Mouse (Mus musculus): ENCODE measurements at regions not wholly inside any gene's neighbourhood (a gene's known extent, or its start where the extent isn't known, plus 50 kb on each side); places are given as distances from the start of the nearest gene placed in this dataset.

DNA sequence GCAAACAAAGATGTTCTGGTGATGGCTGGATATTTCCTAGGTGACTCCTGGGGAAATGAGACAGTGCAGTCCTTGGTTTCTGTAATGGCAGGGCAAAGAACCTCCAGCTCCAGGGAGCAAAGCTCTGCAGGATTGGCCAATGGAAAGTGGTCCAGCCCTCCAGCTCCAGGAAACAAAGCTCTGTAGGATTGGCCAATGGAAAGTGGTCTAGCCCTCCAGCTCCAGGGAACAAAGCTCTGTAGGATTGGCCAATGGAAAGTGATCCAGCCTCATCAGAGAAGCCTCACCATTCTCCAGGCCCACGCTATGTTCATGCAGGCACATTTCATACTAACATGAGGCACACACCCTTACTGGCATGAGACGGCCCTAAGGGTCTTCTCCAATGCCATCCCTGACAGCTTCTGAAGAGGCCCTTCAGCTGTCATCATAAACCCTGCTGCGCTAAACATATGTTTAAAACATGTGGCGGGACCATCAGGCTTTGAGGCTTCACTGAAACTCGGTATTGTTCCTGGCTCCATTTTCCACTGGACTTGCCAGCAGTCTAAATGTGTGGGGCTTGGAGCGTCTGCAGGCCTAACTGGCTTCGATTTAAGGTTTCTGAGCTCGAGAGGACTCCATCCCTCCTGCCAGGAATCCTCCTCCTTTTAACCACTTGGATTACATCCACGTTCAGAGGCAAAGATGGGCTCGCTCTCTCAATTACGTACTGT, 175.3 kb upstream of the Ccdc54 start:
- no peaks in the 10 kb centered on the region for H3K4me1 ChIP-seq
- H3K9me3 ChIP-seq, result no peaks in the 10 kb centered on the region
- H3K27ac ChIP-seq, result no peak overlapping the region
- 74% methylated on average over 11 of the region's 11 CpGs for WGBS
- no peak overlapping the region for H3K4me2 ChIP-seq
- H3K9ac ChIP-seq, result no peak overlapping the region
- H3K36me3 ChIP-seq, result no peaks in the 10 kb centered on the region
- no peak overlapping the region for H3K4me3 ChIP-seq
- no peak for ATAC-seq (ENCODE audit: insufficient number of reproducible peaks, insufficient read depth, low FRiP score, low TSS enrichment, low read depth)
- H3K27me3 ChIP-seq, result no peaks in the 10 kb centered on the region

DNA sequence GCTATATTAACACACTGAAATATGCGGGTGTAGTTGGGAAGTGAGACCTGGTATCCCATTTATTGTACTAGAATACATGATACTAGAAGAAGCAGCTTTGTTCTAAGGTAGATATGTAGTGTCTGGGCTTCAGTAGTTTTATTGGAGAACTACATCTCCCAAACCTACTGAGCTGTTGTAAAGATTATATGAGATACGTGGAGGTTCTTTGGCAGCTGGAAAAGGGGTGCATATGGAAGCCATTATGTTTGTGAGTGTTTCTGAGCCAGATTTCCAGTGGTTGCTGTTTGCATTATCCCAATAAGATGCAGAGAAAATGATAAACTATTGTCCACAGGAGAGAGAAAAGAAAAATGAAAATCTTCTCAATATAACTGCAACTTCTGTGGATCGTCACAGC, 171.1 kb upstream of the Ccdc54 start:
- H3K36me3 ChIP-seq, result no peaks in the 10 kb centered on the region
- H3K4me2 ChIP-seq, result no peak overlapping the region
- H3K4me1 ChIP-seq, result no peaks in the 10 kb centered on the region
- H3K9me3 ChIP-seq, result no peaks in the 10 kb centered on the region
- no peak overlapping the region for H3K9ac ChIP-seq
- no peak for ATAC-seq (ENCODE audit: insufficient number of reproducible peaks, insufficient read depth, low FRiP score, low TSS enrichment, low read depth)
- H3K27ac ChIP-seq, result no peak overlapping the region
- H3K27me3 ChIP-seq, result no peaks in the 10 kb centered on the region
- H3K4me3 ChIP-seq, result no peak overlapping the region
- 50% methylated on average over 3 of the region's 3 CpGs for whole genome bisulfite sequencing

DNA sequence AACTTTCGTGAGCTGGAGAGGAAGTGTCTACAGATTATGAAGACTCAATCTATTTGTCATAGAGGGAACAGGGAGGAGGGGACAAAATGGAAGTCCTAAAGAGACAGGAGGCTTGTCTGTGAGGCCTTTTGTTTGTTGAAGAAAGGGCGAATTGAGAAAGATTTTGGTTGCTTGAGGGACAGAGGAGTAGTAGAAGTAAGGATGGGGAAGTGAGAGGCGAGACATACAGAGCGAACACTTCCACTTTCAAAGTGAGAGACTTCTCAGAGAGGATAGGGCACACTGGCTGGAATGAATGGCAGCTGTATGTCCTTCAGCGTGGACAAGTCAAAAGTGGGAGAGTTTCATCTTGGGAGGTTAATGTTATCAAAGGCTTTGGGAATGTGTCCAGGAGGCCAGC, 169.0 kb upstream of the Ccdc54 start:
- 81% methylated on average over 5 of the region's 5 CpGs for WGBS

DNA sequence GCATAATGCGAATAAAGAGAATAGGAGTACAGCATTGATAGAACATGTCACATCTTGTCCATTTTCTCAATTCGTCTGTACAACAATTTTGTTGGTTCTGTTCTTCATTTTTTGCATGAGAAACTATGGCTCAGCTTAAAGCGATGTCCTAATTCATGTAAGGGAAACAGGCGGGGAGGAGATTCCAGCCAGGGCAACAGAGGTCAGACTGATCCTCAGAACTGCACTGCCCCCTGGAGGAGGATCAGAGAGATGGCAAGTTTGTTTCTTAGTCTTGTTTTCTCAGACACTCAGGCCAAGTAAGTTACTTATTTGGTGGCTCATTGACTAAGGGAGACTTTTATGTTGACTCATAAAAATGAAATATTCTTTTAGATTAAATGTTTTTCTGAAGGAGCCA, 165.7 kb upstream of the Ccdc54 start:
- H3K4me3 ChIP-seq, result no peak overlapping the region
- H3K36me3 ChIP-seq, result no peaks in the 10 kb centered on the region
- ATAC-seq (ENCODE audit: insufficient number of reproducible peaks, insufficient read depth, low FRiP score, low TSS enrichment, low read depth), result no peak
- 42% methylated on average over 4 of the region's 4 CpGs for WGBS
- H3K4me2 ChIP-seq, result no peak overlapping the region
- no peaks in the 10 kb centered on the region for H3K27me3 ChIP-seq
- no peaks in the 10 kb centered on the region for H3K9me3 ChIP-seq
- H3K27ac ChIP-seq, result no peak overlapping the region
- peaks cover 14% of the 10 kb centered on the region for H3K4me1 ChIP-seq
- H3K9ac ChIP-seq, result no peak overlapping the region

More for the DNA sequence above, 169.0 kb upstream of the Ccdc54 start:
- H3K36me3 ChIP-seq, result no peaks in the 10 kb centered on the region
- no peaks in the 10 kb centered on the region for H3K4me1 ChIP-seq
- no peak for ATAC-seq (ENCODE audit: insufficient number of reproducible peaks, insufficient read depth, low FRiP score, low TSS enrichment, low read depth)
- H3K4me3 ChIP-seq, result no peak overlapping the region
- H3K9me3 ChIP-seq, result no peaks in the 10 kb centered on the region
- no peak overlapping the region for H3K9ac ChIP-seq
- no peak overlapping the region for H3K27ac ChIP-seq
- H3K4me2 ChIP-seq, result no peak overlapping the region
- H3K27me3 ChIP-seq, result no peaks in the 10 kb centered on the region

DNA sequence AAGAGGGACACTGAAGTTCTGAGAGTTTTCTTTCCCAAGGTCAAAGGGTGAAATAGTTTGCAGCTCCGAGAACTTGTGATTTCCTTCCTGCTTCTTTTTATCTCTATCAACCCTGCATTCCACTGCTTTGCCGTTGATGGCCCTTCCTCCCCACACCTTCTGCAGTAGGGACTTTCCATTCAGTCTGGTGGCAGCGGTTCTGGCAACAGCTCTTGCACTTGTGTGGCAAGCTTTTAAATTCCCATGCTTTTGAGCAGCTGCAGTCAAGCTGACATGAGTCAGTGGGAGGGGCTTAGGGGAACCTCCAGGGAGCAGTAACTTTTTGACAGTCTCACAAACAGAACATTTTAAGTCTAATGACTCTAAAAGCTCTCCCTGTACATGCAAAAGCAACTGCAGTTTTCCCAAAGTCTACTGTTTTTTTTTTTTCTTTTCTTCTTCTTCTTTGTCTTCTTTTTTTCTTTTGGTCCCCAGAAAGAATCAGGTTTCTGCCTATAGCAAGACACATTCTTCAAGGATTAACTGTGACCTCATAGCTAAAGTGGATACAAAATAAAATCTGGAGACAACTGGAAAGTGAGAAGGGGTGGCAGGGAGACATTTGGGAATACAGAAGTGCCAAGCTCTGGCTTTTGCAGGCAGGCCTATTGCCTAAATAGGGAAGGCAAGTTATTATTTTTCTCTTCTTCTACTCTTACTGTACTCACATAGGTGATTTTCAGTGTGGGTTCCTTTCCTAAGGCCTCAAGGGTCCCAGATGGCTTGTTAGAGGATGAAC, 162.8 kb upstream of the Ccdc54 start:
- Histone ChIP-seq H3K36me3 (no peaks in the 10 kb centered on the region), H3K27me3 (no peaks in the 10 kb centered on the region), H3K4me3 (no peak overlapping the region), H3K9ac (no peak overlapping the region), H3K27ac (no peak overlapping the region; the same call in 1 of the 2 replicates), H3K9me3 (no peaks in the 10 kb centered on the region), H3K4me1 (peaks cover 16% of the 10 kb centered on the region), H3K4me2 (no peak overlapping the region)
- ATAC-seq (ENCODE audit: insufficient number of reproducible peaks, insufficient read depth, low FRiP score, low TSS enrichment, low read depth), result no peak
- WGBS, result 8% methylated on average over 3 of the region's 3 CpGs

DNA sequence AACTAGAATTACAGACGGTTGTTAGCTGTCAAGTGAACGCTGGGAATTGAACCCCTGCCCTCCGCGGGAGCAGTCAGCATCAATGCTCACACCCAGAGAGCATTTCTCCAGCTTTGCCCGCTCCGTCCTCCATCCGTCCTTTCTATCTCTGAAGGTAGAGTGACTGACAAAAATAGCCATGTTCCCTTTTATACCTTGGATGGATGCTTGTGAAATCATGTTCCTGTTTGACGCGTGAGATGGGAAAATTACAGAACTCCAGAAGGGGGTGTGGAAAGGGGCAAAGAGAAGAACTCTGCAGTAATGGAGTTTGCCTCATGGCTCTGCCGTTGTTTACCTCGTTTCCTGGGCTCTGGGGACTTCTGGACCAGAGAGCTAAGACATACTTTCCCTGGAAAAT, 162.1 kb upstream of the Ccdc54 start:
- WGBS, result 78% methylated on average over 11 of the region's 11 CpGs
- no peak overlapping the region for H3K27ac ChIP-seq

DNA sequence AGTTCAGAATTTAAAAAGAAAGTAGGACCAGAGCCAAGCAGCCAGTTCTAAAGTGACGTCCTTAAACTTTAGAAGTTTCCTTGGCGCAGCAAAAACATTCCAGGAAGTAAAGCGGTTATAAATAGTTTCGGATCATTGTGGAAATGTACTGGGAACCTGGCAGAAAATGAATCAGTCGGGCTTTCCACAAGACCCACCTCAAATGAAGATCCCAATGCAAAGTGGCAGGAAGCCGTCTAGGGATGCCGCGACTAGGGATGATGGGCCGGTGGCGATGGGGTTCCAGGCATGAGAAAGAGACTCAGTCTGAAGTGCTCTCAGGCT, 161.3 kb upstream of the Ccdc54 start:
- H3K36me3 ChIP-seq, result no peaks in the 10 kb centered on the region
- ATAC-seq (ENCODE audit: insufficient number of reproducible peaks, insufficient read depth, low FRiP score, low TSS enrichment, low read depth), result no peak
- H3K4me2 ChIP-seq, result no peak overlapping the region
- peaks cover 16% of the 10 kb centered on the region for H3K4me1 ChIP-seq
- WGBS, result 64% methylated on average over 10 of the region's 10 CpGs
- no peaks in the 10 kb centered on the region for H3K9me3 ChIP-seq
- 0 out of 2 replicates have a peak overlapping the region, but pooled peaks have one; percentile 2 for H3K27ac ChIP-seq
- no peak overlapping the region for H3K9ac ChIP-seq
- H3K4me3 ChIP-seq, result no peak overlapping the region
- no peaks in the 10 kb centered on the region for H3K27me3 ChIP-seq

More for the DNA sequence above, 162.1 kb upstream of the Ccdc54 start:
- H3K36me3 ChIP-seq, result no peaks in the 10 kb centered on the region
- H3K4me3 ChIP-seq, result no peak overlapping the region
- peaks cover 16% of the 10 kb centered on the region for H3K4me1 ChIP-seq
- H3K9ac ChIP-seq, result no peak overlapping the region
- H3K9me3 ChIP-seq, result no peaks in the 10 kb centered on the region
- no peak for ATAC-seq (ENCODE audit: insufficient number of reproducible peaks, insufficient read depth, low FRiP score, low TSS enrichment, low read depth)
- H3K4me2 ChIP-seq, result no peak overlapping the region
- H3K27me3 ChIP-seq, result no peaks in the 10 kb centered on the region

DNA sequence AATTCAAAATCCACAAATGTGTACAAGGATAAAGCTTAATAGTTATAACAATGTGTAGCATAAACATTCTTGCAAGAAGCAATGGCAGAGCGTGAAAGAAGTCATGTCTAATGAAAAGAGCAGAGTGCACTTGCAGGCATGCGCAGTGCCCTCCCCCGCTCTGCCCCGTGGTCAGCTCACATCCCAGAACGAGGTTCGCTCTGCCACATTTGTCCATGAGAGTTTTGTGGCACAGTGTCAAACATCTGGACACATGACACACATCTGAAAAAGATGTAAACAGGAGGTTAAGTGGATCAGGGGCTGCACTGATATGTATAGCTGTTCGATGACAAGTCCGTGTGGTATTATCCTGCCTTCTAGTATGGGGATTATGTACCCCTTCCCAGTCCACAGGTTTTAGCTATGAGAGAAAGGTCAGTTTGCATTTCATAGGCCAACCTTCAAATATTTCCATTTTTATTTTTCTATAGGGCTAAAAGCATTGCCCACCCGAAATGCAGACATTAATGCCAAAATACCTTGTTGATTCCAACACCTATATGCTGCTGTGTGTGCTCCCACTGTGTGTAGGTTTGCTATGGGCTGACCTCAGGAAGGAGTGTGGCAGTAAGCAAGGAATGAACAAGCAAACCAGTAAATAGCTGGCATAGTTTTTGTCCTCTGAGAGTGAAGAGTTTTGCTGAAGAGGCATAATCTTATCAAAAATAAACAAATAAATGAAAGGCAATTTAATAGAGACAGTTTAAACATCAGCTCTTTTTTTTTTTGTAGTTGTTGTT, 160.7 kb upstream of the Ccdc54 start:
- peaks cover 16% of the 10 kb centered on the region for H3K4me1 ChIP-seq
- H3K27ac ChIP-seq, result no peak overlapping the region
- no peak for ATAC-seq (ENCODE audit: insufficient number of reproducible peaks, insufficient read depth, low FRiP score, low TSS enrichment, low read depth)

DNA sequence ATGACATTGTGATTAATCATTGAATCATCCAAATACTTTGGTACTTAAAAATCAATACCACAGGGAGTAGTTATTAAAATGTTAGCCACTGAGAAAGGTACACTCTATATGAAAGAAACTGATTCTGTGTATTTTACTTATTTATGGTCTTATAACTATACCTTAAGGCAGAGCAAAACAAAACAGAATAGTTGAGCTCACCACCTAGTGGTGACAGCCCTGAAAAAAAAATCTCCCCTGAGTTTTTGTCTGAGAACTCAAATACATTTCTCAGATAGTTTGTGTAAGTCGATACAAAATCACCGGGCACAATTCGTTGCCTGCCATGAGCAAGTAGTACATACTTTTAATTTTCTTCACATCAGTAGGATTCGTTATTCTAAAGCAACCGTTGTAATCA, 156.7 kb upstream of the Ccdc54 start:
- H3K27me3 ChIP-seq, result no peaks in the 10 kb centered on the region
- no peak overlapping the region for H3K4me3 ChIP-seq
- 81% methylated on average over 5 of the region's 5 CpGs for WGBS
- no peak overlapping the region for H3K9ac ChIP-seq
- no peak overlapping the region for H3K4me2 ChIP-seq
- H3K36me3 ChIP-seq, result no peaks in the 10 kb centered on the region
- peaks cover 8% of the 10 kb centered on the region; the same call in 1 of the 2 replicates for H3K4me1 ChIP-seq
- no peaks in the 10 kb centered on the region for H3K9me3 ChIP-seq
- no peak for ATAC-seq (ENCODE audit: insufficient number of reproducible peaks, insufficient read depth, low FRiP score, low TSS enrichment, low read depth)
- no peak overlapping the region for H3K27ac ChIP-seq

More for the DNA sequence above, 160.7 kb upstream of the Ccdc54 start:
- Histone ChIP-seq H3K4me3 (no peak overlapping the region), H3K9me3 (no peaks in the 10 kb centered on the region), H3K36me3 (no peaks in the 10 kb centered on the region), H3K4me2 (no peak overlapping the region), H3K9ac (no peak overlapping the region), H3K27me3 (no peaks in the 10 kb centered on the region)
- WGBS, result 73% methylated on average over 9 of the region's 9 CpGs

DNA sequence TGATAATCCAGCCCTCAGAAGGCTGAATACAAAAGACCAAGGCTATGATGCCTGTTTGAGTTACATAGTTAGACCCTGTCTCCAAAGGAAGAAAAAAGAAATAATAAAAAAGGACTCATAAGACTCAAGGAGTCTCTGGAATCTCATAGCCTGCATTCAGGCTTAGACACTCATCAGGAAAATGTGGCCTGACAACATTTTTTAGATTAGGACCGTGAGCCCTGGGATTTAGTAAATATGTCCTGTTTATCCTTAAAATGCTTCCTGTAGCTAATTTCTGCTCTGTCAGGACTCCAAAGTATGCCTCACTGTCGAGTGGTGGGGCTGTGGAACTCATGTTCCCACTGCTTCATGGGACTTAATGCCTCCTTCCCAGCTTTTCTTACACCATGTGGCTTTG, 154.8 kb upstream of the Ccdc54 start:
- H3K4me1 ChIP-seq, result no peaks in the 10 kb centered on the region; the same call in 1 of the 2 replicates

DNA sequence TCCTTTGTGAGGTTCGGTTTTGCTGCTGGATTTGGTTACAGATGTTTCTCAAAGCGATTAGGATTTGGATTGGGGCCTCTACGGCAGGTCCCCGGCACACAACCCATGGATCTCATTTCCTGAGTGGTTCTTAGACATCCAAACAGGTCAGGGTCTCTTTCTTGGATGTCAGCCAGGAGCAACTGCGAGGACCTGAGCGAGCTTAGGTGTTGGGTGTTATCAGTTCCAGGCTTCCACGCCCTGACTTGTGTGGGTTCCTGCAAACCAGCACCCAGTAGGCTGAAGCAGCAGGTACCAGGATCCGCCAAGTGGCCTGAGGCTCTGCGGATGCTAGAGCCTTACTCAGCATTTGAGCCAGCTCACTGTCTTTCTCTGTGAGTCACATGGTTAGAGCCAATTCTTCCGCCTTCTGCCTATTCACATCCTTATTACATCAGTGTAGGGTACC, 146.5 kb upstream of the Ccdc54 start:
- Histone ChIP-seq H3K4me1 (peaks cover 4% of the 10 kb centered on the region), H3K27ac (no peak overlapping the region), H3K4me3 (peak overlapping the region; percentile 48), H3K9me3 (no peaks in the 10 kb centered on the region), H3K4me2 (peak overlapping the region; percentile 77), H3K9ac (peak overlapping the region; percentile 72), H3K27me3 (no peaks in the 10 kb centered on the region), H3K36me3 (no peaks in the 10 kb centered on the region)
- 18% methylated on average over 10 of the region's 10 CpGs for WGBS
- ATAC-seq (ENCODE audit: insufficient number of reproducible peaks, insufficient read depth, low FRiP score, low TSS enrichment, low read depth), result no peak

More for the DNA sequence above, 154.8 kb upstream of the Ccdc54 start:
- no peak for ATAC-seq (ENCODE audit: insufficient number of reproducible peaks, insufficient read depth, low FRiP score, low TSS enrichment, low read depth)
- Histone ChIP-seq H3K9ac (no peak overlapping the region), H3K27ac (no peak overlapping the region), H3K27me3 (no peaks in the 10 kb centered on the region), H3K4me3 (no peak overlapping the region), H3K4me2 (no peak overlapping the region), H3K36me3 (no peaks in the 10 kb centered on the region), H3K9me3 (no peaks in the 10 kb centered on the region)
- 29% methylated on average over 2 of the region's 2 CpGs for WGBS

Data from embryonic facial prominence, embryonic 13.5 days (tissue).